Mouse (Mus musculus): ENCODE results near the gene Noxo1.

- no peak for TF ChIP-seq CTCF (IDR thresholded peaks at IDR 0.05; ENCODE audit: control insufficient read depth, insufficient read depth, insufficient replicate concordance, low read depth, low read length)
- TF ChIP-seq POLR2A (IDR thresholded peaks at IDR 0.05; ENCODE audit: control insufficient read depth, low read depth, low read length) = no peak
Measured at GRCm38 (mm10) chr17:24687599-24687998, 8.4 kb upstream of the Noxo1 start.

All from testis, adult 2 months (tissue).